Mouse (Mus musculus) kidney, postnatal 0 days (tissue): ENCODE measurements around the gene Cst9. TPM values are rescaled to one million over a fixed set of nuclear protein-coding genes. Genes with fewer than 3 reads are reported as not detected.

Source experiments
- ATAC-seq: fragments of 200-750 bp; cut with Nextera tagmentation; replicated peaks from 2 replicates; pipeline ENCODE4 v1.8.0; 2017; ENCODE audit warnings: low read depth, moderate number of reproducible peaks, moderate TSS enrichment, moderate library complexity; ENCODE audit not compliant: low FRiP score
- DNase-seq: peaks from one replicate; pipeline ENCODE4 v3.0.0-alpha.2; 2016; ENCODE audit warnings: low spot score
- H3K27ac ChIP-seq: fragments of 300-500 bp; sonication (generic); 2 replicates; pipeline ENCODE4 v1.5.1; 2014; ENCODE audit warnings: mild to moderate bottlenecking
- H3K27me3 ChIP-seq: fragments of 300-500 bp; sonication (generic); 2 replicates; pipeline ENCODE4 v1.6.1; 2014; ENCODE audit warnings: low read length, mixed read lengths; ENCODE audit not compliant: insufficient read depth
- H3K36me3 ChIP-seq: fragments of 300-500 bp; sonication (generic); 2 replicates; pipeline ENCODE4 v1.6.1; 2014; ENCODE audit warnings: low read length, mixed read lengths; ENCODE audit not compliant: insufficient read depth
- H3K4me1 ChIP-seq: fragments of 300-500 bp; sonication (generic); replicated peaks from 2 replicates; pipeline ENCODE4 v1.6.1; 2014; ENCODE audit warnings: antibody characterized with exemption, low read length, mixed read lengths; ENCODE audit not compliant: insufficient read depth
- H3K4me2 ChIP-seq: fragments of 300-500 bp; sonication (generic); 2 replicates; pipeline ENCODE4 v1.6.1; 2014; ENCODE audit warnings: mild to moderate bottlenecking, low read length, moderate library complexity, mixed read lengths
- H3K4me3 ChIP-seq: fragments of 300-500 bp; sonication (generic); replicated peaks from 2 replicates; pipeline ENCODE4 v1.5.1; 2014; ENCODE audit warnings: low read depth, low read length
- H3K9ac ChIP-seq: fragments of 300-500 bp; sonication (generic); 2 replicates; pipeline ENCODE4 v1.6.1; 2014; ENCODE audit warnings: low read depth, low read length
- H3K9me3 ChIP-seq: fragments of 300-500 bp; sonication (generic); replicated peaks from 2 replicates; pipeline ENCODE4 v1.6.1; 2016; ENCODE audit warnings: low read length, inconsistent platforms, mixed read lengths
- CTCF ChIP-seq: IDR thresholded peaks from 2 replicates; pipeline ENCODE4 v1.5.1; 2016; ENCODE audit warnings: antibody characterized with exemption, low read depth, mild to moderate bottlenecking, moderate library complexity
- WGBS: fragments of 180-500 bp; shearing (Covaris S2); extraction: QIAGEN DNeasy Blood & Tissue Kit; methylation state at CpG from one replicate; pipeline ENCODE4 v1.1.7; 2014; 5-methylcytosine and 5-hydroxymethylcytosine counted together
- polyA plus RNA-seq: library from polyadenylated mRNA; unstranded; fragments of >200 nt; fragmentation: Nextera tagmentation; extraction: Ambion mirVana; gene quantifications from 2 replicates; pipeline ENCODE4 v1.2.1, GENCODE M21; 2015

Cst9 gene
- polyA plus RNA-seq, 1 experiment from 2014 or later = not detected

GRCm38 (mm10) chr2:148874617-148875334, 39.8 kb downstream of the Cst9 start:
- Histone ChIP-seq H3K9ac (peak overlapping the region; percentile 84), H3K27me3 (no peaks in the 10 kb centered on the region), H3K4me2 (peak overlapping the region; percentile 86), H3K4me3 (peak overlapping the region; percentile 70), H3K4me1 (peaks cover 22% of the 10 kb centered on the region; the same call in 1 of the 2 replicates), H3K9me3 (no peaks in the 10 kb centered on the region), H3K36me3 (peaks cover 3% of the 10 kb centered on the region; the same call in 1 of the 2 replicates), H3K27ac (peak overlapping the region; percentile 90)
- no peak for TF ChIP-seq CTCF
- DNase-seq (peak; percentile 56), ATAC-seq (peak; percentile 66)
- under 1% methylated on average over 34 of the region's 34 CpGs for WGBS

DNA sequence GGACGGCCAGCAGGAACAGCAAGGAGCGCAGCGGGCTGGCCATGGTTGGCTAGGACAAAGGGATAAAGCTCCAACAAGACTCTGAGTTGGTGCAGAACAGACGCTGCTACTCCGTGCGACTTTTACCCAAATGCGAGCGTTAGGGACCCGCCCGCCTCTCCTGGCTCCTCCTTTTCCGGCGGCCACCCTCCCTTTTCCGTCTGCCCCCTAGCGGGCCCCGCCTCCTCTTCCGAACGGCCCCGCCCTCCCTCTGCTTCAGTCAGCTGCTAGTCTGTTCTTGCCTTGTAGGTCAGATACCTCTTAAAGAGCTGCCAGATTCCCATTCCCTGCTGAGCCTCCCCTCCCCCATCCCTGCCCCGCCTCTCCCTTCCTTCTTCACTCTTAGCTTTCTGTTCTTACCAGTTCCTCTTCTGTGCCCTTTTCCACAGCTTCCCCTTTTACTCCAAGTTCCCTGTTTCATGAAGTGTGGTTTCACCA, 40.4 kb downstream of the Cst9 start, which contains the start of gene Cst3:
Gene Cst3 (minus strand): TSS at position 358 of the 477 bp plus-strand sequence.
- Histone ChIP-seq H3K9ac (peak within 1 kb of the TSS; percentile 84), H3K27me3 (no peaks in the 10 kb centered on the region), H3K4me3 (peak within 1 kb of the TSS; percentile 70), H3K4me1 (peaks cover 22% of the 10 kb centered on the region; the same call in 1 of the 2 replicates), H3K9me3 (no peaks in the 10 kb centered on the region), H3K4me2 (peak within 1 kb of the TSS; percentile 86), H3K27ac (peak within 1 kb of the TSS; percentile 90), H3K36me3 (peaks cover 3% of the 10 kb centered on the region; the same call in 1 of the 2 replicates)
- peak; percentile 61 for TF ChIP-seq CTCF
- WGBS = under 1% methylated on average over 19 of the region's 19 CpGs
- ATAC-seq (peak; percentile 98), DNase-seq (peak; percentile 97)

DNA sequence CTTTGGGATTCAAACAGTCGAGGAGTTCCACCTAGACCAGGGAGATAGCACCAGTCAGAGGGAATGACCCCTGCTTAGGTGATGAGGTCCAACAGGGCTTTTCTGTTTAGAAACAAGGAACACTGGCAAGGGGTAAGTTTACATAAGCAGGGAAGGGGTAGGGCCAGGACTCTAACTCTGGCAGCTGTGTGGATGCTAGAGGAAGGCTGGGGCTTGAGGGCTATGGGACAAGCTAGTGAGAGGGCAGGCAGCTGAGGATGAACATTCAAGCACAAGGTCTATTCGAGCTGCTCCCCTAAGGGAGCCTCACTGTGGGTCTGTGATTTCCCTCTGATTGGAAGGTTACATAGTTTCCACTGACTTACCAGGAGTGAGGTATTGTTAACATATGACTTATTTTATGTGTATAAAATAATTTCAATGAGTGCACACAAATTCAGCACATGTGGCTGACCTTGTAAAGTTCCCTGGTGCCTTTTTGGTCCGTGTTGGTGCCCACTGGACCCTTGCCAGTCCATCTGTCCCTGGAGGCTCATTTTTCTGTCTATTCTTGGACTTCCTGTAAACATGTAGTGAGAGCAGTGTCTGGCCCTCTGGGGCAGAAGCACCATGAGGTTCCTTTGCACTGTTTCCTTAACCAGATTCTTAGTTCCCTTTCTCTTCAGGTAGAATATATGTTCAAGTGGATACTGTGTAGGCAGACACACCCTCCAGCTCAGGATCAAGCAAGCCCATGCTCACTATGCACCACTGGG, 42.2 kb downstream of the Cst9 start:
- Histone ChIP-seq H3K4me2 (no peak overlapping the region), H3K9me3 (no peaks in the 10 kb centered on the region), H3K9ac (no peak overlapping the region), H3K36me3 (peaks cover 1% of the 10 kb centered on the region; the same call in 1 of the 2 replicates), H3K27me3 (no peaks in the 10 kb centered on the region), H3K4me1 (peaks cover 22% of the 10 kb centered on the region; the same call in 1 of the 2 replicates), H3K4me3 (no peak overlapping the region), H3K27ac (no peak overlapping the region)
- DNase-seq (no peak), ATAC-seq (no peak)
- WGBS = 56% methylated on average over 3 of the region's 3 CpGs
- no peak for TF ChIP-seq CTCF

GRCm38 (mm10) chr2:148878641-148879130, 43.7 kb downstream of the Cst9 start:
- H3K9ac ChIP-seq = no peak overlapping the region
- no peak overlapping the region for H3K4me3 ChIP-seq
- ATAC-seq = no peak
- TF ChIP-seq CTCF = no peak
- no peaks in the 10 kb centered on the region for H3K9me3 ChIP-seq
- H3K4me2 ChIP-seq = no peak overlapping the region
- DNase-seq = no peak
- H3K27me3 ChIP-seq = no peaks in the 10 kb centered on the region
- 25% methylated on average over 2 of the region's 2 CpGs for WGBS
- no peaks in the 10 kb centered on the region for H3K36me3 ChIP-seq
- no peak overlapping the region for H3K27ac ChIP-seq
- H3K4me1 ChIP-seq = peaks cover 16% of the 10 kb centered on the region; the same call in 1 of the 2 replicates

- Histone ChIP-seq H3K9ac (no peak overlapping the region), H3K4me3 (no peak overlapping the region), H3K36me3 (no peaks in the 10 kb centered on the region), H3K27me3 (no peaks in the 10 kb centered on the region), H3K4me2 (no peak overlapping the region), H3K27ac (no peak overlapping the region), H3K4me1 (peaks cover 11% of the 10 kb centered on the region; the same call in 1 of the 2 replicates), H3K9me3 (no peaks in the 10 kb centered on the region)
- no peak for TF ChIP-seq CTCF
- DNase-seq = peak; percentile 39
- 37% methylated on average over 1 of the region's 1 CpGs for WGBS
- no peak for ATAC-seq
Observed at GRCm38 (mm10) chr2:148879199-148879598, 44.3 kb downstream of the Cst9 start.

- no peak for DNase-seq
- no peak for ATAC-seq
- TF ChIP-seq CTCF = no peak
- Histone ChIP-seq H3K4me3 (no peak overlapping the region), H3K27ac (no peak overlapping the region), H3K27me3 (no peaks in the 10 kb centered on the region), H3K9me3 (no peaks in the 10 kb centered on the region), H3K4me1 (no peaks in the 10 kb centered on the region), H3K36me3 (no peaks in the 10 kb centered on the region), H3K9ac (no peak overlapping the region), H3K4me2 (no peak overlapping the region)
Observed at GRCm38 (mm10) chr2:148884738-148885137, 49.8 kb downstream of the Cst9 start.

Other genes with a start within 250 kb of the Cst9 start
- gene Nxt1, start 162.5 kb upstream of the Cst9 start, polyA plus RNA-seq = 75.3 and 77.2 TPM in 2 replicates
- 20.0 and 20.5 TPM in 2 replicates for gene Gzf1, start 154.1 kb upstream of the Cst9 start, polyA plus RNA-seq
- 1.3 and 1.4 TPM in 2 replicates for gene Napb, start 102.7 kb upstream of the Cst9 start, polyA plus RNA-seq
- gene Cstl1, start 84.8 kb upstream of the Cst9 start, polyA plus RNA-seq = not detected in 2 replicates
- gene Cst11, start 63.6 kb upstream of the Cst9 start, polyA plus RNA-seq = not detected in 2 replicates
- not detected in 2 replicates for gene 8030411F24Rik, start 53.1 kb upstream of the Cst9 start, polyA plus RNA-seq
- gene Cst12, start 45.8 kb upstream of the Cst9 start, polyA plus RNA-seq = not detected in 2 replicates
- gene Cst8, start 36.4 kb upstream of the Cst9 start, polyA plus RNA-seq = not detected in 2 replicates
- not detected in 2 replicates for gene Cst13, start 15.1 kb upstream of the Cst9 start, polyA plus RNA-seq
- gene 9230104L09Rik, start 29.9 kb downstream of the Cst9 start, polyA plus RNA-seq = not detected in 2 replicates
- gene Cst3, start 40.5 kb downstream of the Cst9 start, polyA plus RNA-seq = 545 and 617 TPM in 2 replicates
- not detected in 2 replicates for gene Gm1330, start 168.1 kb downstream of the Cst9 start, polyA plus RNA-seq
- gene Gm10750, start 182.1 kb downstream of the Cst9 start, polyA plus RNA-seq = not detected in 2 replicates